ENCODE assay signal across 10 mouse cellular contexts in the genomic region with DNA sequence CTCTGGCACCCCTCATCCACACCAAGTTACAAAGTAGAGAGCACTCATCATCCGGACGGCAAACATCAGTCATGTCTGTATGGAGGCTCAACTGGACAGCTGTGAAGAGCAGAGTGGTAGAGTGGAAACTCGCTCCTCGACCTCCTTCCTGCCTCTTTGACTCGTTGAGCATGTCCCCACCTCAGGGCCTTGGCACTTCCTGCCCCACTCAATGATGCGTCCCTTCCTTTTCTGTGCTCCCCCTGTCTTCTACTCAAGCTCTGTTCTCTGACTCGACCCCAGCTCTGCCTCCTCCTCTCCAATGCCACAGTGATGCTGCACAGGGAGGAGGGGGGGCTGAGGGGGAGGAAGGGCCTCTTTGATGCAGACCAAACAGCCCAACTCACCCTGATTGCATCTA. TPM values are rescaled to one million over a fixed set of nuclear protein-coding genes. Genes with fewer than 3 reads are reported as not detected.
A peak's percentile ranks its signal among the peaks of the same experiment; 100 is the strongest.
DNase-seq lines count a peak whose midpoint lies in the region; ATAC-seq lines count a peak whose summit lies in the region.
"Had no signal": no experiment of that assay in that cellular context is flagged by ENCODE, and none has a peak within 500 bp of the region (broad histone marks: within the 10 kb centered on the region; RNA-seq: fewer than 3 reads in every experiment).

No protein-coding gene starts in this region.

- H3K4me3 ChIP-seq in hindbrain, embryonic 13.5 days = no peak overlapping the region
- no peak overlapping the region for H3K4me3 ChIP-seq in hindbrain, embryonic 11.5 days (ENCODE audit: low read depth, low read length)

- H3K27me3 ChIP-seq in hindbrain, embryonic 13.5 days = no peaks in the 10 kb centered on the region
- no peaks in the 10 kb centered on the region for H3K27me3 ChIP-seq in hindbrain, embryonic 11.5 days (ENCODE audit: control insufficient read depth, insufficient read depth, low read length)

- no peak overlapping the region for H3K9ac ChIP-seq in hindbrain, embryonic 13.5 days
- H3K9ac ChIP-seq in hindbrain, embryonic 11.5 days (ENCODE audit: low read depth, low read length) = no peak overlapping the region
- H3K9ac ChIP-seq: liver, embryonic 14.5 days had no signal

- DNase-seq in hindbrain, embryonic 11.5 days (ENCODE audit: low spot score) = no peak
- peak; percentile 60 to 64 for DNase-seq in spleen, postnatal 36 days (ENCODE audit: low spot score in 2 of 2)
- no peak for DNase-seq in spleen, postnatal 10 days (ENCODE audit: low spot score in 2 of 2)
- DNase-seq in thymus, postnatal 4 days = peak; percentile 34
- DNase-seq in right cerebral cortex, postnatal 10 days (ENCODE audit: low spot score in 2 of 2) = no peak
- no peak for DNase-seq in urinary bladder, postnatal 36 days (ENCODE audit: low spot score in 2 of 2)
- DNase-seq: cerebellum, adult 11-12 months had no signal

- H3K4me2 ChIP-seq in hindbrain, embryonic 13.5 days = no peak overlapping the region
- H3K4me2 ChIP-seq in hindbrain, embryonic 11.5 days (replicated peaks; ENCODE audit: low read depth, low read length) = no peak overlapping the region

- peaks cover 29% of the 10 kb centered on the region for H3K4me1 ChIP-seq in hindbrain, embryonic 13.5 days (replicated peaks)
- peaks cover 3% of the 10 kb centered on the region; the same call in 1 of the 2 replicates for H3K4me1 ChIP-seq in hindbrain, embryonic 11.5 days (replicated peaks; ENCODE audit: control insufficient read depth, insufficient read depth, low read length)

- peaks cover under 1% of the 10 kb centered on the region for H3K36me3 ChIP-seq in hindbrain, embryonic 13.5 days
- no peaks in the 10 kb centered on the region for H3K36me3 ChIP-seq in hindbrain, embryonic 11.5 days (ENCODE audit: control insufficient read depth, insufficient read depth, low read length)

- H3K9me3 ChIP-seq in hindbrain, embryonic 13.5 days = no peaks in the 10 kb centered on the region
- H3K9me3 ChIP-seq in hindbrain, embryonic 11.5 days (ENCODE audit: control insufficient read depth, low read length) = no peaks in the 10 kb centered on the region

- peak overlapping the region; percentile 18; the same call in 1 of the 2 replicates for H3K27ac ChIP-seq in hindbrain, embryonic 13.5 days
- H3K27ac ChIP-seq in hindbrain, embryonic 11.5 days (ENCODE audit: low read depth, low read length) = no peak overlapping the region
- H3K27ac ChIP-seq: liver, embryonic 14.5 days had no signal

- WGBS in hindbrain, embryonic 13.5 days = 59% methylated on average over 7 of the region's 7 CpGs
- 59% methylated on average over 7 of the region's 7 CpGs for WGBS in hindbrain, embryonic 11.5 days

- ATAC-seq in hindbrain, embryonic 13.5 days (ENCODE audit: low FRiP score) = no peak
- no peak for ATAC-seq in hindbrain, embryonic 11.5 days (ENCODE audit: low FRiP score)
- ATAC-seq in granulocyte monocyte progenitor cell, adult 5-6 weeks (replicated peaks; ENCODE audit: poor library complexity, severe bottlenecking) = peak; percentile 45

RNA-seq across cellular contexts. Expression of gene Irs2, which starts 28.3 kb away (rescaled TPM):
- polyA plus RNA-seq in hindbrain, embryonic 13.5 days (2015; fragmentation: Nextera tagmentation; extraction: Ambion mirVana) = 4.5 and 4.6 TPM in 2 replicates
- polyA plus RNA-seq in hindbrain, embryonic 11.5 days (2014; fragmentation: Nextera tagmentation; extraction: Ambion mirVana) = 5.6 and 6.1 TPM in 2 replicates
- total RNA-seq in granulocyte monocyte progenitor cell, adult 5-6 weeks (2014; fragmentation: Nextera tagmentation) = 3.5 and 5.3 TPM in 2 replicates
- total RNA-seq in granulocyte monocyte progenitor cell, adult 5-6 weeks (2017) = 2.3 and 2.7 TPM in 2 replicates

Comparison
In these comparisons a context has a peak if more than half of its experiments do, and no peak if none do; other contexts are left out.
1. DNase-seq: peak in spleen, postnatal 36 days (2 of 2) and thymus, postnatal 4 days (single experiment); none in hindbrain, embryonic 11.5 days (single experiment), spleen, postnatal 10 days (0 of 2), right cerebral cortex, postnatal 10 days (0 of 2) and urinary bladder, postnatal 36 days (0 of 2).